Mouse (Mus musculus) embryonic facial prominence, embryonic 14.5 days (tissue): ENCODE measurements at regions not wholly inside any gene's neighbourhood (a gene's known extent, or its start where the extent isn't known, plus 50 kb on each side); places are given as distances from the start of the nearest gene placed in this dataset.
A peak's percentile ranks its signal among the peaks of the same experiment; 100 is the strongest.
"Not testable (repeated sequence)": the region's sequence is repeated elsewhere in the genome, so short reads cannot be mapped to it uniquely, and the experiment has no call there.

ENCODE experiments used
- ATAC-seq: fragments of 200-750 bp; cut with Nextera tagmentation; 2 replicates; pipeline ENCODE4 v1.8.0; 2017; ENCODE audit warnings: low read depth, moderate number of reproducible peaks, moderate TSS enrichment
- DNase-seq: peaks from one replicate; pipeline ENCODE4 v3.0.0-alpha.2; 2015; ENCODE audit warnings: low spot score
- H3K27ac ChIP-seq: fragments of 300-500 bp; sonication (generic); replicated peaks from 2 replicates; pipeline ENCODE4 v1.5.1; 2014; ENCODE audit warnings: low read depth, mild to moderate bottlenecking, low read length, moderate library complexity
- H3K27me3 ChIP-seq: fragments of 300-500 bp; sonication (generic); replicated peaks from 2 replicates; pipeline ENCODE4 v1.6.1; 2014; ENCODE audit warnings: low read length; ENCODE audit not compliant: control insufficient read depth, insufficient read depth
- H3K36me3 ChIP-seq: fragments of 300-500 bp; sonication (generic); 2 replicates; pipeline ENCODE4 v1.6.1; 2014; ENCODE audit warnings: low read length, mixed read lengths; ENCODE audit not compliant: control insufficient read depth, insufficient read depth
- H3K4me1 ChIP-seq: fragments of 300-500 bp; sonication (generic); 2 replicates; pipeline ENCODE4 v1.6.1; 2014; ENCODE audit warnings: antibody characterized with exemption, low read length; ENCODE audit not compliant: control insufficient read depth, insufficient read depth
- H3K4me2 ChIP-seq: fragments of 300-500 bp; sonication (generic); 2 replicates; pipeline ENCODE4 v1.6.1; 2014; ENCODE audit warnings: low read depth, mild to moderate bottlenecking, low read length, moderate library complexity, mixed read lengths
- H3K4me3 ChIP-seq: fragments of 300-500 bp; sonication (generic); 2 replicates; pipeline ENCODE4 v1.5.1; 2014; ENCODE audit warnings: low read depth, mild to moderate bottlenecking, low read length
- H3K9ac ChIP-seq: fragments of 300-500 bp; sonication (generic); 2 replicates; pipeline ENCODE4 v1.6.1; 2014; ENCODE audit warnings: low read depth, mild to moderate bottlenecking, low read length, moderate library complexity, mixed read lengths
- H3K9me3 ChIP-seq: fragments of 300-500 bp; sonication (generic); 2 replicates; pipeline ENCODE4 v1.6.1; 2016; ENCODE audit warnings: low read length; ENCODE audit not compliant: control insufficient read depth
- WGBS: fragments of 180-500 bp; shearing (Covaris S2); extraction: QIAGEN DNeasy Blood & Tissue Kit; methylation state at CpG from one replicate; pipeline ENCODE4 v1.1.7; 2014; 5-methylcytosine and 5-hydroxymethylcytosine counted together

DNA sequence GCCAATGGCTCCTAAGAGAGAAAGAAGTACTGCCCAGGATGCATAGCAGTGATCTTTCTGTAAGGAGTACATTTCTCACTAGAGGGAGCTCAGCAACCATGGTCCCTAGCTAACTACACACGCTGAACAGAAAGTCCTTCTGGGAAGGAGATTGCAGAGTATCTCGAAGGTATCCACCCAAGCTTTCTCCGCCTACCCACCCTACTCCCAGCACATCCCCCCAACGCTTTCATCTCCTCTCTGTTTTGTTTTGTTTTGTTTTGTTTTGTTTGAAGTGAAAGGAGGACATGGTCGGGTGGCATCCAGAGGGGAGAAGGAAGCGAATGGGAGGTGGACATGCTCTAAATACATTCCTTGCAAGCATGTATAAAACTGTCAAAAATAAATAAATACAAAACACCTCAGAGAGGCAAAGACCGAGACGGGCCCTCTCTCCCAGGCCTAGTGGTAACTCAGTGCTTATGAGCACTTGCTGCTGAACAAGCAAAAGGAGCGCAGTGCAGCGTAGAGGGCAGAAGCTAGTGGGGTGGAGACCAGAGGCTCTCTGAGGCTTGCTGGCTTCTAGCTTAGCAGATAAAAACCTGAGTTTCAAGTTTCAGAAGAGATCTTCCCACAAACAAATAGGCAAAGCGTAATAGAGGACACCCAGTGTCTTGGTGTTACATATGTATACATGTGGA lies 83.9 kb upstream of the Gcfc2 start:
- H3K4me3 ChIP-seq = no peak overlapping the region
- no peaks in the 10 kb centered on the region for H3K9me3 ChIP-seq
- no peaks in the 10 kb centered on the region for H3K36me3 ChIP-seq
- 52% methylated on average over 11 of the region's 11 CpGs for WGBS
- ATAC-seq (peak; percentile 26; the same call in 1 of the 2 replicates), DNase-seq (peak; percentile 44)
- no peak overlapping the region for H3K9ac ChIP-seq
- no peaks in the 10 kb centered on the region for H3K4me1 ChIP-seq
- peak overlapping the region; percentile 29 for H3K4me2 ChIP-seq
- H3K27me3 ChIP-seq = no peaks in the 10 kb centered on the region
- H3K27ac ChIP-seq = no peak overlapping the region

DNA sequence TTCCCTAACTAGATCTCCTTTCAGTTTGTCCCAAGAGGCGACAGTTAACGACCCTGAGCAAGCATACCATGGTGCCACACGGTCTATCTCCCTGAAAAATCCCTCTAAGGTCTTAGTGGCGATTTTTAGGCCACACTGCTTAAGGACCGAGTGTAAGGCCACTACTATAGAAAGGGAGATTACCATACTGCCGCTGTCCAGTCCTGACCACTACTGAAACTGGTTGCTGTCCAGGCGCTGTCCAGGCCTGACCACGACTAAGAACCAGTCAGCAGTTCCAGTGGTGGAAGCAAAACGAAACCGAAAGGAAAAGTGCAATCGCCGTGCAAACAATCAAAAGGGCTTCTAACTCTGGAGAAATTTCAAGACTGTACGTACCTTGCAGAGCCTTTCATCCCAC lies 55.3 kb upstream of the Gcfc2 start:
- not testable (repeated sequence) for H3K9me3 ChIP-seq, H3K4me1 ChIP-seq, H3K27me3 ChIP-seq, ATAC-seq, H3K4me3 ChIP-seq, H3K9ac ChIP-seq, H3K4me2 ChIP-seq, H3K36me3 ChIP-seq, H3K27ac ChIP-seq
- 87% methylated on average over 13 of the region's 13 CpGs for WGBS
- peak; percentile 2 for DNase-seq
